In genomic region chr11:121058956-121059355, GRCm38 (mm10) we compare ENCODE assay signal across 22 mouse cellular contexts. TPM values are rescaled to one million over a fixed set of nuclear protein-coding genes. Genes with fewer than 3 reads are reported as not detected.
DNase-seq lines count a peak whose midpoint lies in the region; ATAC-seq and TF ChIP-seq lines count a peak whose summit lies in the region.
"Had no signal": no experiment of that assay in that cellular context is flagged by ENCODE, and none has a peak within 500 bp of the region (broad histone marks: within the 10 kb centered on the region; RNA-seq: fewer than 3 reads in every experiment).

No protein-coding gene starts in this region.

- no peak overlapping the region for H3K9ac ChIP-seq in kidney, embryonic 16.5 days (replicated peaks; ENCODE audit: low read length)
- H3K9ac ChIP-seq in liver, adult 2 months (ENCODE audit: low read depth, low read length) = no peak overlapping the region
- H3K9ac ChIP-seq: embryonic facial prominence, embryonic 12.5 days; forebrain, embryonic 15.5 days; hindbrain, embryonic 13.5 days had no signal

- H3K9me3 ChIP-seq in kidney, embryonic 16.5 days (ENCODE audit: low read length) = no peaks in the 10 kb centered on the region
- H3K9me3 ChIP-seq: embryonic facial prominence, embryonic 12.5 days; forebrain, embryonic 15.5 days; hindbrain, embryonic 13.5 days had no signal

- 89% methylated on average over 4 of the region's 4 CpGs for WGBS in kidney, embryonic 16.5 days
- WGBS in liver, adult 2 months = 60% methylated on average over 4 of the region's 4 CpGs

- no peaks in the 10 kb centered on the region for H3K79me2 ChIP-seq in liver, adult 2 months (ENCODE audit: control insufficient read depth, insufficient read depth, low read length)

- peak; percentile 57 for DNase-seq in kidney, adult 18-20 months
- DNase-seq in liver, adult 2 months (ENCODE audit: extremely low read depth, low read depth, low spot score) = peak; percentile 70
- DNase-seq in liver = no peak
- peak; percentile 74 to 81 for DNase-seq in kidney, postnatal 25 days
- no peak for DNase-seq in left cerebral cortex, adult 2 months (ENCODE audit: extremely low spot score in 1 of 2, low spot score in 2 of 2)
- no peak for DNase-seq in heart, postnatal 25 days (ENCODE audit: low spot score)
- DNase-seq: adrenal gland, adult 8-10 months; cerebellum, adult 11-12 months; cerebellum, adult 9-10 months; cerebellum, postnatal 25 days; gastrocnemius, postnatal 36 days; heart, postnatal 10 days had no signal

- ATAC-seq in kidney, embryonic 16.5 days (ENCODE audit: low FRiP score, low TSS enrichment) = no peak
- ATAC-seq: forebrain, embryonic 15.5 days had no signal

- no peak overlapping the region for H3K27ac ChIP-seq in kidney, embryonic 16.5 days (ENCODE audit: low read length)
- peak overlapping the region; percentile 22 for H3K27ac ChIP-seq in liver, adult 2 months (replicated peaks; ENCODE audit: insufficient read depth, low read depth, low read length)
- H3K27ac ChIP-seq in left cerebral cortex, adult 2 months = no peak overlapping the region
- H3K27ac ChIP-seq: embryonic facial prominence, embryonic 12.5 days; forebrain, embryonic 15.5 days; hindbrain, embryonic 13.5 days had no signal

- peaks cover 13% of the 10 kb centered on the region for H3K4me1 ChIP-seq in kidney, embryonic 16.5 days (ENCODE audit: insufficient read depth, low read length)
- peaks cover 34% of the 10 kb centered on the region for H3K4me1 ChIP-seq in liver, adult 2 months (ENCODE audit: control insufficient read depth, insufficient read depth, low read length)
- H3K4me1 ChIP-seq: embryonic facial prominence, embryonic 12.5 days; forebrain, embryonic 15.5 days; hindbrain, embryonic 13.5 days had no signal

- H3K4me2 ChIP-seq in kidney, embryonic 16.5 days (replicated peaks; ENCODE audit: low read depth, low read length) = no peak overlapping the region
- H3K4me2 ChIP-seq: embryonic facial prominence, embryonic 12.5 days; forebrain, embryonic 15.5 days; hindbrain, embryonic 13.5 days had no signal

- no peaks in the 10 kb centered on the region for H3K27me3 ChIP-seq in kidney, embryonic 16.5 days (ENCODE audit: insufficient read depth, low read length)
- no peaks in the 10 kb centered on the region for H3K27me3 ChIP-seq in liver, adult 2 months (ENCODE audit: control insufficient read depth, insufficient read depth, low read length)
- H3K27me3 ChIP-seq: embryonic facial prominence, embryonic 12.5 days; forebrain, embryonic 15.5 days had no signal

- intact Hi-C loops in left cerebral cortex, adult 2 months (cut with DNase I) = no loop called here
- intact Hi-C loops in heart, postnatal 25 days (cut with DNase I) = no loop called here

- no peaks in the 10 kb centered on the region for H3K36me3 ChIP-seq in kidney, embryonic 16.5 days (ENCODE audit: insufficient read depth, low read length)
- H3K36me3 ChIP-seq in liver, adult 2 months (ENCODE audit: control insufficient read depth, insufficient read depth, low read length) = no peaks in the 10 kb centered on the region
- H3K36me3 ChIP-seq: embryonic facial prominence, embryonic 12.5 days; forebrain, embryonic 15.5 days; hindbrain, embryonic 13.5 days had no signal

- TF ChIP-seq POLR2A in liver, adult 2 months (IDR thresholded peaks at IDR 0.05; ENCODE audit: extremely low read depth, insufficient read depth, low read length) = no peak

- no peak for TF ChIP-seq CTCF in liver, adult 2 months (IDR thresholded peaks at IDR 0.05; ENCODE audit: low read depth, low read length)
- TF ChIP-seq CTCF in left cerebral cortex, adult 2 months (IDR thresholded peaks at IDR 0.05) = no peak

- H3K4me3 ChIP-seq in kidney, embryonic 16.5 days (ENCODE audit: low read length) = no peak overlapping the region
- H3K4me3 ChIP-seq in liver, adult 2 months (ENCODE audit: insufficient read depth, low read depth, low read length) = no peak overlapping the region
- no peak overlapping the region for H3K4me3 ChIP-seq in left cerebral cortex, adult 2 months
- H3K4me3 ChIP-seq: embryonic facial prominence, embryonic 12.5 days; forebrain, embryonic 15.5 days; hindbrain, embryonic 13.5 days had no signal

RNA-seq across cellular contexts. Expression of gene Sectm1b, which starts 4.4 kb away (rescaled TPM):
- 0.10 and 0.21 TPM in 2 replicates for polyA plus RNA-seq in kidney, embryonic 16.5 days (2015; fragmentation: Nextera tagmentation; extraction: Ambion mirVana)
- not detected in 2 replicates for total RNA-seq in liver, adult 2 months (2014; rRNA removed)
- polyA plus RNA-seq in liver, adult 2 months (2012; rRNA removed) = 0.11 and 0.18 TPM in 2 replicates
- total RNA-seq in left cerebral cortex, adult 2 months (2021) = not detected
- not detected for total RNA-seq in heart, postnatal 25 days (2021)
- total RNA-seq: adrenal gland, adult 8-10 months; ES-E14; gastrocnemius, adult 8-10 months; gastrocnemius, postnatal 36 days; heart, postnatal 10 days; hematopoietic stem cell, adult 5-6 weeks had no signal
- polyA plus RNA-seq: cortical plate, adult 2 months; embryonic facial prominence, embryonic 12.5 days; forebrain, embryonic 11.5 days; forebrain, embryonic 15.5 days; heart, embryonic 14.5 days; hindbrain, embryonic 13.5 days had no signal

RNA-seq across cellular contexts. Expression of gene Cd7, which starts 19.7 kb away (rescaled TPM):
- polyA plus RNA-seq in kidney, embryonic 16.5 days (2015; fragmentation: Nextera tagmentation; extraction: Ambion mirVana) = 0.97 TPM in 1 of 2 replicates, not detected in the other
- 0.20 and 0.55 TPM in 2 replicates for total RNA-seq in liver, adult 2 months (2014; rRNA removed)
- polyA plus RNA-seq in liver, adult 2 months (2012; rRNA removed) = 1.5 and 3.4 TPM in 2 replicates
- total RNA-seq in left cerebral cortex, adult 2 months (2021) = 1 to 10 TPM; 2.2 to 3.0 TPM
- under 1 TPM; 0.28 to 0.57 TPM for total RNA-seq in heart, postnatal 25 days (2021)
- total RNA-seq: gastrocnemius, adult 8-10 months; gastrocnemius, postnatal 36 days had no signal
- polyA plus RNA-seq: forebrain, embryonic 11.5 days; forebrain, embryonic 15.5 days; heart, embryonic 14.5 days; hindbrain, embryonic 13.5 days had no signal

RNA-seq across cellular contexts. Expression of gene Sectm1a, which starts 22.1 kb away (rescaled TPM):
- polyA plus RNA-seq in kidney, embryonic 16.5 days (2015; fragmentation: Nextera tagmentation; extraction: Ambion mirVana) = 0.41 TPM in 1 of 2 replicates, not detected in the other
- 0.55 and 0.67 TPM in 2 replicates for total RNA-seq in liver, adult 2 months (2014; rRNA removed)
- polyA plus RNA-seq in liver, adult 2 months (2012; rRNA removed) = 0.76 and 0.81 TPM in 2 replicates
- not detected for total RNA-seq in left cerebral cortex, adult 2 months (2021)
- total RNA-seq in heart, postnatal 25 days (2021) = not detected
- total RNA-seq: ES-E14; gastrocnemius, adult 8-10 months; gastrocnemius, postnatal 36 days; heart, postnatal 10 days; hematopoietic stem cell, adult 5-6 weeks had no signal
- polyA plus RNA-seq: cortical plate, adult 2 months; embryonic facial prominence, embryonic 12.5 days; forebrain, embryonic 11.5 days; forebrain, embryonic 15.5 days; heart, embryonic 14.5 days; hindbrain, embryonic 13.5 days had no signal

RNA-seq across cellular contexts. Expression of gene Tex19.2, which starts 59.5 kb away (rescaled TPM):
- not detected in 2 replicates for polyA plus RNA-seq in kidney, embryonic 16.5 days (2015; fragmentation: Nextera tagmentation; extraction: Ambion mirVana)
- total RNA-seq in liver, adult 2 months (2014; rRNA removed) = not detected in 2 replicates
- polyA plus RNA-seq in liver, adult 2 months (2012; rRNA removed) = not detected in 2 replicates
- not detected for total RNA-seq in left cerebral cortex, adult 2 months (2021)
- total RNA-seq in heart, postnatal 25 days (2021) = not detected
- total RNA-seq: adrenal gland, adult 8-10 months; gastrocnemius, adult 8-10 months; gastrocnemius, postnatal 36 days; heart, postnatal 10 days; hematopoietic stem cell, adult 5-6 weeks had no signal
- polyA plus RNA-seq: cortical plate, adult 2 months; forebrain, embryonic 11.5 days; forebrain, embryonic 15.5 days; heart, embryonic 14.5 days; hindbrain, embryonic 13.5 days had no signal

Comparison
In these comparisons a context has a peak if more than half of its experiments do, and no peak if none do; other contexts are left out.
1. DNase-seq: peak in kidney, adult 18-20 months (single experiment), liver, adult 2 months (single experiment) and kidney, postnatal 25 days (2 of 2); none in liver (single experiment), left cerebral cortex, adult 2 months (0 of 2) and heart, postnatal 25 days (single experiment).